Mouse (Mus musculus): Measurements from ENCODE around the gene Bnip1.

Bnip1 gene

GRCm38 (mm10) chr17:26794744-26795143 lies 13.9 kb downstream of the Bnip1 start:
- DNase-seq (ENCODE audit: low read depth) = no peak

GRCm38 (mm10) chr17:26795386-26795785 lies 14.5 kb downstream of the Bnip1 start:
- no peak for DNase-seq (ENCODE audit: low read depth)

- no peak for DNase-seq (ENCODE audit: low read depth)
Measured at GRCm38 (mm10) chr17:26797379-26798128, 16.7 kb downstream of the Bnip1 start.

GRCm38 (mm10) chr17:26802886-26803285 lies 22.0 kb downstream of the Bnip1 start:
- DNase-seq (ENCODE audit: low read depth) = no peak

GRCm38 (mm10) chr17:26812607-26813006 lies 31.7 kb downstream of the Bnip1 start:
- no peak for DNase-seq (ENCODE audit: low read depth)

- no peak for DNase-seq (ENCODE audit: low read depth)
Measured at GRCm38 (mm10) chr17:26813497-26813896, 32.6 kb downstream of the Bnip1 start.

- no peak for DNase-seq (ENCODE audit: low read depth)
Measured at GRCm38 (mm10) chr17:26816810-26817209, 35.9 kb downstream of the Bnip1 start.

- no peak for DNase-seq (ENCODE audit: low read depth)
Measured at GRCm38 (mm10) chr17:26817776-26818175, 36.9 kb downstream of the Bnip1 start.

GRCm38 (mm10) chr17:26826131-26826530 lies 45.3 kb downstream of the Bnip1 start:
- no peak for DNase-seq (ENCODE audit: low read depth)

GRCm38 (mm10) chr17:26833806-26834205 lies 52.9 kb downstream of the Bnip1 start:
- DNase-seq (ENCODE audit: low read depth) = no peak

GRCm38 (mm10) chr17:26834302-26834965 lies 53.6 kb downstream of the Bnip1 start:
- no peak for DNase-seq (ENCODE audit: low read depth)

GRCm38 (mm10) chr17:26834966-26835755 lies 54.3 kb downstream of the Bnip1 start:
- DNase-seq (ENCODE audit: low read depth) = no peak

- no peak for DNase-seq (ENCODE audit: low read depth)
Measured at GRCm38 (mm10) chr17:26835956-26836355, 55.1 kb downstream of the Bnip1 start.

- DNase-seq (ENCODE audit: low read depth) = no peak
Measured at GRCm38 (mm10) chr17:26836377-26836776, 55.5 kb downstream of the Bnip1 start.

GRCm38 (mm10) chr17:26836786-26837545 lies 56.1 kb downstream of the Bnip1 start:
- DNase-seq (ENCODE audit: low read depth) = no peak

GRCm38 (mm10) chr17:26837546-26837985 lies 56.7 kb downstream of the Bnip1 start:
- no peak for DNase-seq (ENCODE audit: low read depth)

GRCm38 (mm10) chr17:26838191-26838910 lies 57.5 kb downstream of the Bnip1 start:
- no peak for DNase-seq (ENCODE audit: low read depth)

- DNase-seq (ENCODE audit: low read depth) = no peak
Measured at GRCm38 (mm10) chr17:26838911-26839717, 58.2 kb downstream of the Bnip1 start.

GRCm38 (mm10) chr17:26839718-26840438 lies 59.0 kb downstream of the Bnip1 start:
- no peak for DNase-seq (ENCODE audit: low read depth)

- no peak for DNase-seq (ENCODE audit: low read depth)
Measured at GRCm38 (mm10) chr17:26840439-26840780, 59.5 kb downstream of the Bnip1 start.

Data from c-Kit-positive CD71-negative TER-119-negative erythroid progenitor cells, embryonic 14.5 days (primary cell).